Mouse (Mus musculus) ES-Bruce4 (cell line): ENCODE data around the gene Cct2.

Experiments
- CTCF ChIP-seq: IDR thresholded peaks from one replicate; pipeline ENCODE4 v1.8.1; 2011; ENCODE audit warnings: low read depth, low read length
- EP300 ChIP-seq: IDR thresholded peaks from 2 replicates; pipeline ENCODE4 v1.6.1; 2011; ENCODE audit warnings: low read depth, low read length; ENCODE audit not compliant: insufficient read depth
- POLR2A ChIP-seq: IDR thresholded peaks from one replicate; pipeline ENCODE4 v1.8.1; 2011; ENCODE audit warnings: low read length; ENCODE audit not compliant: insufficient read depth

GRCm38 (mm10) chr10:117049961-117050597, 13.5 kb downstream of the Cct2 start:
- TF ChIP-seq CTCF (no peak), EP300 (no peak), POLR2A (no peak)
